Mouse (Mus musculus) forebrain, embryonic 14.5 days (tissue): ENCODE results near the gene Cnr2. TPM values are rescaled to one million over a fixed set of nuclear protein-coding genes. Genes with fewer than 3 reads are reported as not detected.

Experiments
- ATAC-seq: fragments of 200-750 bp; cut with Nextera tagmentation; 2 replicates; pipeline ENCODE4 v1.8.0; 2017; ENCODE audit warnings: mild to moderate bottlenecking, moderate library complexity
- DNase-seq: peaks from one replicate; pipeline ENCODE4 v3.0.0-alpha.2; 2015; ENCODE audit warnings: low spot score
- H3K27ac ChIP-seq: fragments of 300-500 bp; sonication (generic); 2 replicates; pipeline ENCODE4 v1.5.1; 2014; ENCODE audit warnings: low read depth, mild to moderate bottlenecking, control low read depth, low read length, moderate library complexity
- H3K27me3 ChIP-seq: fragments of 300-500 bp; sonication (generic); replicated peaks from 2 replicates; pipeline ENCODE4 v1.6.1; 2014; ENCODE audit warnings: low read length, control low read depth, mixed read lengths; ENCODE audit not compliant: control insufficient read depth, insufficient read depth
- H3K36me3 ChIP-seq: fragments of 300-500 bp; sonication (generic); 2 replicates; pipeline ENCODE4 v1.6.1; 2014; ENCODE audit warnings: low read length, control low read depth; ENCODE audit not compliant: control insufficient read depth, insufficient read depth
- H3K4me1 ChIP-seq: fragments of 300-500 bp; sonication (generic); 2 replicates; pipeline ENCODE4 v1.6.1; 2014; ENCODE audit warnings: antibody characterized with exemption, low read length, control low read depth; ENCODE audit not compliant: control insufficient read depth, insufficient read depth
- H3K4me2 ChIP-seq: fragments of 300-500 bp; sonication (generic); 2 replicates; pipeline ENCODE4 v1.6.1; 2014; ENCODE audit warnings: mild to moderate bottlenecking, control low read depth, low read length
- H3K4me3 ChIP-seq: fragments of 300-500 bp; sonication (generic); 2 replicates; pipeline ENCODE4 v1.5.1; 2014; ENCODE audit warnings: low read depth, low read length, control low read depth
- H3K9ac ChIP-seq: fragments of 300-500 bp; sonication (generic); 2 replicates; pipeline ENCODE4 v1.6.1; 2014; ENCODE audit warnings: mild to moderate bottlenecking, low read length, control low read depth, moderate library complexity
- H3K9me3 ChIP-seq: fragments of 300-500 bp; sonication (generic); replicated peaks from 2 replicates; pipeline ENCODE4 v1.6.1; 2016; ENCODE audit warnings: low read length, control low read depth, mixed read lengths; ENCODE audit not compliant: control insufficient read depth
- WGBS: fragments of 180-500 bp; shearing (Covaris S2); extraction: QIAGEN DNeasy Blood & Tissue Kit; methylation state at CpG from one replicate; pipeline ENCODE4 v1.1.7; 2014; 5-methylcytosine and 5-hydroxymethylcytosine counted together
- polyA plus RNA-seq: library from polyadenylated mRNA; unstranded; fragments of >200 nt; fragmentation: Nextera tagmentation; extraction: Ambion mirVana; gene quantifications from 2 replicates; pipeline ENCODE4 v1.2.1, GENCODE M21; 2014

Gene Cnr2
- polyA plus RNA-seq, 1 experiment from 2014 or later, result 0.10 TPM

DNA sequence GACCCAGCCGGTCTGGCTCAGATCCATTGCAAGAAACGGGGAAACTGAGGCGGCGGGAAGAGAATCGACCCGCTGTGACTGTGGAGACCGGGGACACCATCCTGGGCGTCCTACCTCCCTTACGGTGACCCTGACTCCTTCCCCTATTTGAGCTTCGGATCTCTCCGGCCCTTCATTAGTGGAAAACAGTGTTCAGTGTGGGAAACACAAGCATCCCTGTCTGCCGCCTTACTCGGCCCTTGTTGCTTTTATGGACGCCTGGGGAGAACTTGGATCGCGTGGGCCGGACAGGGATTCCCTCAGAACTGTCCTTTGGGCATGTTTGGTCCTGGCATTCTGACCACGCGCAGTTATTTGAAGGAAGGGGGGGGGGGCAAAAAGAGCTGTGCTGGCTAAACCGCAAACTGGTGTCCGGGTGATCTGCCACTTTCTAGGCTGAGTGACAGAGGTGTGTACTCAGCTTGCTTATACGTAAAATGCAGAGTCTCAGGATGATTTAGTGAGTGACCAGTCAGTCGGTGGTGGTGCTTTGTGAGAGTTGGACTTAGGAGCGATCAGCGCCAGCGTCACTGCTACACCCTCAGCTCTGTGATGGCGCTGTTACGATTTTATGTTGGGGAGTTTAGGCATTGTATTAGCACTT lies 51.6 kb downstream of the Cnr2 start:
- no peak overlapping the region for H3K27ac ChIP-seq
- no peaks in the 10 kb centered on the region for H3K9me3 ChIP-seq
- 3% methylated on average over 28 of the region's 28 CpGs for WGBS
- H3K4me2 ChIP-seq, result peak overlapping the region; percentile 84
- H3K27me3 ChIP-seq, result no peaks in the 10 kb centered on the region
- ATAC-seq (peak; percentile 54; the same call in 1 of the 2 replicates), DNase-seq (peak; percentile 33)
- H3K4me3 ChIP-seq, result peak overlapping the region; percentile 75
- H3K36me3 ChIP-seq, result peaks cover 6% of the 10 kb centered on the region
- H3K4me1 ChIP-seq, result peaks cover 4% of the 10 kb centered on the region
- H3K9ac ChIP-seq, result peak overlapping the region; percentile 83

DNA sequence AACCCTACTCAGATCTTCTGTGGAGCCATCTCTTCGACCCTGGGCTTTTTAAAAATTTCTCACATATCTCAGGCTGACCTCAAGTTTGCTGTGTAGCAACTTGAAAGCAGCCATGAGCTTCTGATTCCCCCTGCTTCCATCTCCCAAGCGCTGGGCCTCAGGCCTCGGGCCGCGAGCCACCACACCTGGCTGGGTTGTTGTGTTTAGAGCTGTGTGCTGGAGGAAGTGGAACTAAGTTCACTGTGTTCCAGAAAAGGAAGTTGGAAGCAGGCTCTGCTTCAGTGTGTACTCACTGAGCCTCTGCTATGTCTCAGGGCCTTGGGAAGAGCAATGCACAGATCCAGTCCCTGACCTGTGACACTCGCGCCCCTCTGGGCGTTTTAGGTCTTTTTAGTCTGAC lies 52.9 kb downstream of the Cnr2 start:
- H3K4me3 ChIP-seq, result no peak overlapping the region
- no peak for ATAC-seq
- H3K27ac ChIP-seq, result no peak overlapping the region
- no peak overlapping the region for H3K4me2 ChIP-seq
- no peak for DNase-seq
- no peaks in the 10 kb centered on the region for H3K27me3 ChIP-seq
- WGBS, result 96% methylated on average over 8 of the region's 8 CpGs
- H3K4me1 ChIP-seq, result peaks cover 4% of the 10 kb centered on the region
- H3K9ac ChIP-seq, result no peak overlapping the region
- peaks cover 14% of the 10 kb centered on the region for H3K36me3 ChIP-seq
- H3K9me3 ChIP-seq, result no peaks in the 10 kb centered on the region

DNA sequence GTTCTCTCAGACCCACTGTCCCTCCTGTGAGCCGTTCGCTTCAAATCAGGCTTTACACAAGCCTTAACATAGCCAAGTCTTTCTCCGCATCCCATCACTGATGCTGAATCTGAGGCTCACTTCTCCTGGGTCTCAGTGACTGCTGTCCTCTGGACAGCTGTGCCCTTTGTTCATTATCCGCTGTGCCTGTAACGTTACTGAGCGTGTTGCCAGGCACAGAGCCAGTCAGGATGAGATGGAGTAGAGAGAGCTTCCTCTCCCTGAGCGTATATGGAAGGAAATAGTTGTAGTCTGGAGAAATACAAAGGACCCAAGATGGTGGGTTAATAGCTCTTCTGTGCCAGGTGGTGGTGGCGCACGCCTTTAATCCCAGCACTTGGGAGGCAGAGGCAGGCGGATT lies 54.3 kb downstream of the Cnr2 start:
- Histone ChIP-seq H3K4me1 (peaks cover 4% of the 10 kb centered on the region), H3K9me3 (no peaks in the 10 kb centered on the region), H3K4me2 (no peak overlapping the region), H3K27ac (no peak overlapping the region), H3K27me3 (no peaks in the 10 kb centered on the region), H3K4me3 (no peak overlapping the region), H3K9ac (no peak overlapping the region), H3K36me3 (peaks cover 14% of the 10 kb centered on the region)
- no peak for DNase-seq
- 85% methylated on average over 10 of the region's 10 CpGs for WGBS
- no peak for ATAC-seq

DNA sequence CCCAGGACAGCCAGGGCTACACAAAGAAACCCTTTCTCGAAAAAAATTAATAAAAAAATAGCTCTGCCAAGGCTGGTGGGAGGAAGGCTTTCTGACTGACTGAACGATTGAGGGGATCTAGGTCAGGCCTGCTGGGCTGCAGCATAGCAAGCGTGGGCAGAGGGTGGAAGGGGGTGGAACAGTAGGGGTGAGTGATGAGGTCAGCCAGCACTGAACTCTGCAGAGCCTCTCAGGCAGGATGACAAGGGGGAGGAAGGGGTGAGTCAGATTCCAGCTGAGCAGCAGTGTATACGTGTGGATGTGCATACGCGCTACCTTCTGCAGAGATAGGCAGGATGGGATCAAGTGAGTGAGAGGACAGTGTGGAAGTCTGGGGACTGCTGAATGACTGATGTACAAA lies 54.7 kb downstream of the Cnr2 start:
- 75% methylated on average over 6 of the region's 6 CpGs for WGBS
- Histone ChIP-seq H3K27me3 (no peaks in the 10 kb centered on the region), H3K9ac (no peak overlapping the region), H3K36me3 (peaks cover 16% of the 10 kb centered on the region), H3K9me3 (no peaks in the 10 kb centered on the region), H3K4me3 (no peak overlapping the region), H3K4me2 (no peak overlapping the region), H3K27ac (no peak overlapping the region), H3K4me1 (peaks cover 4% of the 10 kb centered on the region)
- no peak for ATAC-seq
- DNase-seq, result no peak

DNA sequence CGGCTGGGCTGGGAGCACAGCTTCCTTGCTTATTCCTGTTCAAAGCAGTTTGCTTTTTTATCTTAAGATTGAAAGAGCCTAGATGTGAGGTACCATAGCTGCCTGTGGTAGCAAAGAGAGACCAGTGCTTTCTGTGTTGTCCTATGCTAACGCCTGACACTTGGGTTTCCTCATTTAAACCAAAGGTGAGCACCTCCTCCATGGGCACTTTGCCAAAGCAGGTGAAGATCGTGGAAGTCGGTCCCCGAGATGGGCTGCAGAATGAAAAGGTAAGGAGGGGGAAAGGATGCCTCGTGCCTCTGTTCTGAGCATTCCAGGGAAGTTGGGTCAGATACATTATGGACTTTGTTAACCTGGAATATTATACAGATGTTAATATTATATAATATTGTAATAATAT lies 55.2 kb downstream of the Cnr2 start:
- DNase-seq (no peak), ATAC-seq (no peak)
- Histone ChIP-seq H3K36me3 (peaks cover 18% of the 10 kb centered on the region), H3K4me3 (no peak overlapping the region), H3K4me2 (no peak overlapping the region), H3K9ac (no peak overlapping the region), H3K27me3 (no peaks in the 10 kb centered on the region), H3K9me3 (no peaks in the 10 kb centered on the region), H3K4me1 (peaks cover 4% of the 10 kb centered on the region), H3K27ac (no peak overlapping the region)
- WGBS, result 88% methylated on average over 6 of the region's 6 CpGs

DNA sequence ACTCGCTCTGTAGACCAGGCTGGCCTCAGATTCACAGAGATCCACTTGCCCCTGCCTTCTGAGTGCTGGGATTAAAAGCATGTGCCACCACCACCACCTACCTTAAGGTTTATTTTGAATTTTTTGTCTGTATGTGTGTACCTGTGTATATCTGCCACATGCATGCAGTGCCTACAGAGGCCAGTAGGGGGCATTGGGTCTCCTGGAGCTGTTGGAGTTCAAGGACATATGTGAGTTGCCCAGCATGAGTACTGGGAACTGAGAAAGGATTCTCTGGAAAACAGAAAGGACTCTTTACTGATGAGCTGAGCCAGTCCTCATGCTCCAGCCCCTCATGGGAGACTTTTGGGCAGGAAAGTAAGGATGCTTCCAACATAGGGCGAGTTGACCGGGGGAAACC lies 56.3 kb downstream of the Cnr2 start:
- Histone ChIP-seq H3K9me3 (no peaks in the 10 kb centered on the region), H3K9ac (no peak overlapping the region), H3K4me3 (no peak overlapping the region), H3K27me3 (no peaks in the 10 kb centered on the region), H3K27ac (no peak overlapping the region), H3K4me1 (no peaks in the 10 kb centered on the region), H3K36me3 (peaks cover 20% of the 10 kb centered on the region), H3K4me2 (no peak overlapping the region)
- DNase-seq (no peak), ATAC-seq (no peak)
- WGBS, result 99% methylated on average over 3 of the region's 3 CpGs

DNA sequence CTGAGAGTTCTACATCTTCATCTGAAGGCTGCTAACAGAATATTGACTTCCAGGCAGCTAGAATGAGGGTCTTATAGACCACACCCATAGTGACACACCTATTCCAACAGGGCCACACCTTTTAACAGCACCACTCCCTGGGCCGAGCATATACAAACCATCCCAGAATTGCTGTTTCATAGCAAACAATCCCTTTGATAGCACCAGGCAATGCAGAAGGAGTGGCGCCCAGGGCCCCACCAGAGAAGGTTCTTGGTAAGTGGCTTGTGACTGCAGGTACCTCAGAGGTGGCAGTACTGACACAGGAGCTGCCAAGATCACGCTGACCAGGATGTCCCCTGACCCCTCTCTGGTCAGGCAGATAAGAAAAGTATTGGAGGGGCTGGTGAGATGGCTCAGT lies 58.0 kb downstream of the Cnr2 start:
- DNase-seq, result no peak

DNA sequence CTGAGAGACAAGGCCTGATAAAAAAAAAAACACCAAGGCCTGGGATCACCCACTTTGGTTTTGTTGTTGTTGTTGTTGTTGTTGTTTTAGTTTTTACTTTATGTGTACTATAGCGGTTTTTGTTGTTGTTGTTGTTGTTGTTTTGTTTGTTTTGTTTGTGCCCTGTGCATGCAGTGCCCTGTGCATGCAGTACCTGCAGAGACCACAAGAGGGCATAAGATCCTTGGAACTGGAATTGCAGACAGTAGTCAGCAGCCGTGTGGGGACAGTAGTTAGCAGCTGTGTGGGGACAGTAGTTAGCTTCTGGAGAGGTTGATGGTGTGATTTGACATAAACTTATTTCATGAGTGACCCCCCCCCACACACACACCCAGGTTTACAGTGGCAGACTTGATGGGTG lies 59.0 kb downstream of the Cnr2 start:
- Histone ChIP-seq H3K27me3 (no peaks in the 10 kb centered on the region), H3K9ac (no peak overlapping the region), H3K9me3 (no peaks in the 10 kb centered on the region), H3K4me2 (no peak overlapping the region), H3K27ac (no peak overlapping the region), H3K4me3 (no peak overlapping the region), H3K4me1 (no peaks in the 10 kb centered on the region), H3K36me3 (peaks cover 38% of the 10 kb centered on the region)
- WGBS, result 6% methylated on average over 2 of the region's 2 CpGs
- ATAC-seq (peak; percentile 54; the same call in 1 of the 2 replicates), DNase-seq (peak; percentile 82)

More for the DNA sequence above, 58.0 kb downstream of the Cnr2 start:
- no peak overlapping the region for H3K4me2 ChIP-seq
- 84% methylated on average over 3 of the region's 3 CpGs for WGBS
- no peak overlapping the region for H3K9ac ChIP-seq
- ATAC-seq, result no peak
- H3K27me3 ChIP-seq, result no peaks in the 10 kb centered on the region
- H3K27ac ChIP-seq, result no peak overlapping the region
- H3K4me1 ChIP-seq, result no peaks in the 10 kb centered on the region
- H3K36me3 ChIP-seq, result peaks cover 28% of the 10 kb centered on the region
- H3K4me3 ChIP-seq, result no peak overlapping the region
- H3K9me3 ChIP-seq, result no peaks in the 10 kb centered on the region

DNA sequence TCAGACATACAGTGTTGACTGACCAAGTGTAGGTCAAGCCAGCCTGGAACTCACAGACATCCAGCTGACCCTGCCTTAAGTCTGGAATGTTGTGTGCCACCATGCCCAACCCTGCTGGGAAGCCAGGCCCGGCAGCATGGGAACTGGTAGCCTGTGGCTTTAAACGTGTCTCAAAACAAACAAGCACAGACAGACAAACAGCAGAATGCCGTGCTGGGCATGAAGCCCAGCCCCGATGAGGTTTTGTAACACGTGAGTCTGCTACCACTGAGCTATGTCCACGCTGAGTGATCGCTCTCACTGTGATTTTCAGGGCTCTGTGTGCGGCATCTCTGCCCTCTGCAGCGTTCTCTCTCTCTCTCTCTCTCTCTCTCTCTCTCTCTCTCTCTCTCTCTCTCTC lies 60.7 kb downstream of the Cnr2 start:
- Histone ChIP-seq H3K9ac (no peak overlapping the region), H3K36me3 (peaks cover 51% of the 10 kb centered on the region), H3K9me3 (no peaks in the 10 kb centered on the region), H3K4me2 (no peak overlapping the region), H3K4me3 (no peak overlapping the region), H3K27ac (no peak overlapping the region), H3K4me1 (no peaks in the 10 kb centered on the region), H3K27me3 (no peaks in the 10 kb centered on the region)
- WGBS, result 83% methylated on average over 9 of the region's 9 CpGs
- ATAC-seq (no peak), DNase-seq (no peak)
